7 mouse cellular contexts compared by ENCODE assay signal in the genomic region with DNA sequence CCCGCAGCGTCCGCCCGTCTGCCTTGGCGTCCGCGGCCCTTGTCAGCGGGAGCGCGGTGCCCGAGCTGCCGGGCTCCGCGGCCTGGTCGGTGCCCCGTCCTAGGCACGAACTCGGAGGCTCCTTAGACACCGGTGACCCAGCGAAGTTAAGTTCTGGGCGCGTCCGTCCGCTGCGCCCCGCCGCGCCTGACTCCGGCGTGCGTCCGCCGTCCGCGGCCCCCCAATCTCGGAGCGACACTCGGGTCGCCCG. TPM values are rescaled to one million over a fixed set of nuclear protein-coding genes. Genes with fewer than 3 reads are reported as not detected.
DNase-seq lines count a peak whose midpoint lies in the region; ATAC-seq and TF ChIP-seq lines count a peak whose summit lies in the region.

No protein-coding gene starts in this region.

- H3K4me2 ChIP-seq in neural tube, embryonic 11.5 days (ENCODE audit: low read depth) = peak overlapping the region; percentile 83
- peak overlapping the region; percentile 95 for H3K4me2 ChIP-seq in forebrain, embryonic 13.5 days
- H3K4me2 ChIP-seq in limb, embryonic 11.5 days (ENCODE audit: low read depth, severe bottlenecking) = peak overlapping the region; percentile 98

- peak overlapping the region; percentile 78 for H3K4me3 ChIP-seq in neural tube, embryonic 11.5 days (ENCODE audit: low read depth, low read length)
- peak overlapping the region; percentile 77 for H3K4me3 ChIP-seq in forebrain, embryonic 13.5 days
- H3K4me3 ChIP-seq in limb, embryonic 11.5 days (ENCODE audit: low read depth, low read length) = peak overlapping the region; percentile 88
- peak overlapping the region; percentile 97 for H3K4me3 ChIP-seq in small intestine, adult 2 months (ENCODE audit: low read depth, low read length)

- peak overlapping the region; percentile 62 for H3K9ac ChIP-seq in neural tube, embryonic 11.5 days (ENCODE audit: low read length)
- H3K9ac ChIP-seq in forebrain, embryonic 13.5 days = peak overlapping the region; percentile 75
- H3K9ac ChIP-seq in limb, embryonic 11.5 days (ENCODE audit: low read length) = peak overlapping the region; percentile 72

- no peak overlapping the region for H3K27ac ChIP-seq in neural tube, embryonic 11.5 days (ENCODE audit: low read depth, low read length)
- no peak overlapping the region for H3K27ac ChIP-seq in forebrain, embryonic 13.5 days
- peak overlapping the region; percentile 70; the same call in 1 of the 2 replicates for H3K27ac ChIP-seq in limb, embryonic 11.5 days (replicated peaks; ENCODE audit: low read depth, low read length)
- peak overlapping the region; percentile 95 for H3K27ac ChIP-seq in small intestine, adult 2 months (ENCODE audit: insufficient read depth, low read depth, low read length)

- DNase-seq in neural tube, embryonic 11.5 days (ENCODE audit: low spot score) = no peak
- no peak for DNase-seq in neural tube, embryonic 10.5 days (ENCODE audit: extremely low spot score, low spot score)
- DNase-seq in limb, embryonic 11.5 days (ENCODE audit: low spot score) = no peak
- DNase-seq in adrenal gland, postnatal 10 days = no peak
- no peak for DNase-seq in adrenal gland, postnatal 14 days

- no peaks in the 10 kb centered on the region for H3K9me3 ChIP-seq in neural tube, embryonic 11.5 days (ENCODE audit: control insufficient read depth, low read length)
- no peaks in the 10 kb centered on the region for H3K9me3 ChIP-seq in forebrain, embryonic 13.5 days (replicated peaks)
- no peaks in the 10 kb centered on the region for H3K9me3 ChIP-seq in limb, embryonic 11.5 days (ENCODE audit: control insufficient read depth, low read length)

- TF ChIP-seq CTCF in small intestine, adult 2 months (IDR thresholded peaks at IDR 0.05; ENCODE audit: extremely low read depth, insufficient read length, insufficient replicate concordance, low read depth, low read length) = no peak

- no peak; the same call in 1 of the 2 replicates for ATAC-seq in neural tube, embryonic 11.5 days (ENCODE audit: insufficient read depth, low FRiP score, low TSS enrichment)
- ATAC-seq in forebrain, embryonic 13.5 days = no peak
- ATAC-seq in limb, embryonic 11.5 days (ENCODE audit: insufficient number of reproducible peaks, low FRiP score, low TSS enrichment, low read depth) = peak; percentile 31; the same call in 1 of the 2 replicates

- no peaks in the 10 kb centered on the region for H3K36me3 ChIP-seq in neural tube, embryonic 11.5 days (ENCODE audit: control insufficient read depth, insufficient read depth, low read length)
- H3K36me3 ChIP-seq in forebrain, embryonic 13.5 days (ENCODE audit: poor library complexity, severe bottlenecking) = no peaks in the 10 kb centered on the region
- no peaks in the 10 kb centered on the region for H3K36me3 ChIP-seq in limb, embryonic 11.5 days (ENCODE audit: control insufficient read depth, insufficient read depth, low read length)
- H3K36me3 ChIP-seq in small intestine, adult 2 months (ENCODE audit: control insufficient read depth, insufficient read depth, low read length) = no peaks in the 10 kb centered on the region

- H3K27me3 ChIP-seq in neural tube, embryonic 11.5 days (ENCODE audit: control insufficient read depth, insufficient read depth, low read length) = peaks cover 35% of the 10 kb centered on the region
- peaks cover 63% of the 10 kb centered on the region for H3K27me3 ChIP-seq in forebrain, embryonic 13.5 days
- peaks cover 13% of the 10 kb centered on the region for H3K27me3 ChIP-seq in limb, embryonic 11.5 days (ENCODE audit: control insufficient read depth, insufficient read depth, low read length)
- no peaks in the 10 kb centered on the region for H3K27me3 ChIP-seq in small intestine, adult 2 months (ENCODE audit: control insufficient read depth, insufficient read depth, low read length)

- TF ChIP-seq POLR2A in small intestine, adult 2 months (IDR thresholded peaks at IDR 0.05; ENCODE audit: low read depth, low read length) = no peak

- WGBS in neural tube, embryonic 11.5 days = under 1% methylated on average over 27 of the region's 40 CpGs
- under 1% methylated on average over 26 of the region's 40 CpGs for WGBS in forebrain, embryonic 13.5 days
- WGBS in limb, embryonic 11.5 days = 0% methylated on average over 40 of the region's 40 CpGs
- under 1% methylated on average over 40 of the region's 40 CpGs for WGBS in small intestine, adult 2 months

- H3K4me1 ChIP-seq in neural tube, embryonic 11.5 days (ENCODE audit: control insufficient read depth, insufficient read depth, low read length) = peaks cover 8% of the 10 kb centered on the region
- H3K4me1 ChIP-seq in forebrain, embryonic 13.5 days = peaks cover 32% of the 10 kb centered on the region
- peaks cover 14% of the 10 kb centered on the region for H3K4me1 ChIP-seq in limb, embryonic 11.5 days (ENCODE audit: control insufficient read depth, insufficient read depth, low read length)
- H3K4me1 ChIP-seq in small intestine, adult 2 months (ENCODE audit: control insufficient read depth, insufficient read depth, insufficient read length, low read length) = no peaks in the 10 kb centered on the region; the same call in 1 of the 2 replicates

RNA-seq across cellular contexts. Expression of a gene that starts 0.3 kb away (rescaled TPM):
- 4.2 and 5.2 TPM in 2 replicates for polyA plus RNA-seq in neural tube, embryonic 11.5 days (2014; fragmentation: Nextera tagmentation; extraction: Ambion mirVana)
- polyA plus RNA-seq in forebrain, embryonic 13.5 days (2015; fragmentation: Nextera tagmentation; extraction: Ambion mirVana) = 1.9 TPM in 2 replicates
- 5.9 and 6.3 TPM in 2 replicates for polyA plus RNA-seq in limb, embryonic 11.5 days (2014; fragmentation: Nextera tagmentation; extraction: Ambion mirVana)
- polyA plus RNA-seq in small intestine, adult 2 months (2012; rRNA removed) = 6.0 and 13.3 TPM in 2 replicates
- 10 to 100 TPM; 25.9 to 42.2 TPM for total RNA-seq in adrenal gland, postnatal 10 days (2021)
- 39.3 and 50.1 TPM in 2 replicates for total RNA-seq in adrenal gland, postnatal 14 days (2021)

Comparison
In these comparisons a context has a peak if more than half of its experiments do, and no peak if none do; other contexts are left out.
1. H3K27ac ChIP-seq: peak in limb, embryonic 11.5 days (single experiment) and small intestine, adult 2 months (single experiment); none in neural tube, embryonic 11.5 days (single experiment) and forebrain, embryonic 13.5 days (single experiment).
2. Peak in every context shown above with its lines, with median percentiles within 50 percentile points of each other: H3K4me2 ChIP-seq, H3K4me3 ChIP-seq and H3K9ac ChIP-seq.